Mouse (Mus musculus): ENCODE measurements around the gene Ambra1.

Ambra1 gene

DNA sequence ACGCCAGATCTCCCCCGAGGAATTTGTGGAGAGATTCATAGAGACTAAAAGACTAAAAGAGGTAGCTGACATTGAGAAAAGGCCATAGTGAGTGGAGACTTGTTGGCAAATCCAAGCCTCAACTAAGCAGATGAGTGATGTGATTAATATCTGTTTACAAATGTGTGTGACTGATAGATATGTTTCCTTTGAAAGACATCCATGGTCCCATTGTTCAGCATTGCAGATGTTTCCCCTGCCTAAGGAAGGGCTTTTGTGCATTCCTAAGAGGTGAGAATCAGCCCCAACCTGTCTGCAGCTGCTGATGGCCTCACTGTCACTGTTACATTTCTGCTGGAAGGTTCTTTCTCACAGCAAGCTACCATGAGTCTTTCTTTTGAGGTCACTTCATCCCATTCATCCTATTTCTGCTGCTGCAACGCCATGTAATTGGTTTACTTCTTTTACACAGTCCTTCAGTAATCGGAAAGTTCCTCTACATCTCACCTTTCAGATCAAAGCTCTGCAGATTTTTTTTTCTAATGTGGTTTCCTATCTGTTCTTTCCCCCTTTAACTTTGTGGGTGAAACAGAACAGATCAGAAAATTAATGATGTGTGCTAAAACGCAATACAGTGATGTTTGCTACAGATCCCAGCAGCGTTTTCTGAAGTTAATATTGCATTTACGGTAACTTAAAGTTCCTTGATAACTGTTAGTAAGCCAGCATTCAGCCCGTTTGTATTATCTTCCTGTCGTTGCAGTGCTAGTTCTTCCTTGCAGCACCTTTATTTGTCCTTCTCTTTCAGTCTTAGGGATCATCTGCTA lies 146.3 kb downstream of the Ambra1 start:
- no peak for DNase-seq

GRCm38 (mm10) chr2:91876806-91877140 lies 146.8 kb downstream of the Ambra1 start:
- no peak for DNase-seq

GRCm38 (mm10) chr2:91878387-91879180 lies 148.7 kb downstream of the Ambra1 start:
- no peak for DNase-seq

DNA sequence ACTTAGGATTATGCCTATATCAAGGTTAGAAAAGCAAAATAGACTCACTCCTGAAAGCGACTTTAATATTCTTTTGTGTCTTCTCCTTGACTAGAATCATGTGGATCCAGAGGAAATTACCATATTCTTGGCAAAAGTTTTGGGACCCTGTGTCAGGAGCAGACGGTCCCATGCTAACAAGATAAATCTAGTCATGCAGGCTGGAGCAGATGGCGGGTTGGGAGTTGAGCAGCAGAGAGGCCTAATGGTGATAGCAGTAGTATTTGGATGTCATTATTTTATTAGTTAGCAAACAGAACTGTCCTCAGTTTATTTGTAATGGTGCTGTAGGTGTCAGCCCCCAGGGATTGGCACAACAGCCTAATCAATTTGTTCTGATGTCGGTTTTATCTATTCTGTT lies 154.0 kb downstream of the Ambra1 start:
- no peak for DNase-seq

- no peak for DNase-seq
Measured at GRCm38 (mm10) chr2:91884616-91885015, 154.7 kb downstream of the Ambra1 start.

GRCm38 (mm10) chr2:91894716-91895115 lies 164.8 kb downstream of the Ambra1 start:
- DNase-seq = no peak

DNA sequence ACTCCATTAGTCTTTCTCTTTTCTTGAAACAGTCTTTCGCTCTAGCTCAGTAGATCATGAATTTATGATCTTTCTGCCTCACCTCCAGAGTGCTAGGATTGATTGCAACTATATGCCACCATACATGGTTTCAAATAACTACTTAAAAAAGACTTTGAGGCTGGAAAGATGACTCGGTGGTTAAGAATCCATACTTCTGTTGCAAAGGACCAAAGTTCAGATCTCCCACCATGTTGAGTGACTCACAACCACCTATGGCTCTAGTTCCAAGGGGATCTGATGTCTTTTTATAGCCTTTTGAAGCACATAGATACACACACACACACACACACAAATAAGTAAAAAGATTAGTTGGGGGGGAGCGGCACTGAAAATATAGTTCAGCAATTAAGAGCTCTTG lies 165.5 kb downstream of the Ambra1 start:
- DNase-seq = no peak

- peak; percentile 13 for DNase-seq
Measured at GRCm38 (mm10) chr2:91897968-91898367, 168.0 kb downstream of the Ambra1 start.

GRCm38 (mm10) chr2:91899141-91899540 lies 169.2 kb downstream of the Ambra1 start:
- no peak for DNase-seq

DNA sequence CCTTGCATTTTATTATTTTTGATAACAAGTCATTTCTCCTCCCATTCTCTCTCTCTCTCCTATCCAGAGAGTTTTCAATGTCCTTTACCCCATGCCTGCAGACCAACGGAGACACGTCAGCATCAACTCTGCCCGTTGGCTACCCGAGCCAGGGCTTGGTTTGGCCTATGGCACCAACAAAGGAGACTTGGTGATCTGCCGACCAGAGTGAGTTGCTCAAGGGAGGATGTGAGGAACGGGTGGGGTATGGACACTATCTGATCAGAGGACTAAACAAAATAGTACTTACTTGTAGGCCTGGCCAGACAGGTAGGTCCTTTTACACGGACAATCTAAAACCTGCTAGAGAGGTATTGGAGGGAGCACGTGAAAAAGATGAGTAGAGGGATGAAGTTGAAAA lies 170.5 kb downstream of the Ambra1 start:
- DNase-seq = no peak

DNA sequence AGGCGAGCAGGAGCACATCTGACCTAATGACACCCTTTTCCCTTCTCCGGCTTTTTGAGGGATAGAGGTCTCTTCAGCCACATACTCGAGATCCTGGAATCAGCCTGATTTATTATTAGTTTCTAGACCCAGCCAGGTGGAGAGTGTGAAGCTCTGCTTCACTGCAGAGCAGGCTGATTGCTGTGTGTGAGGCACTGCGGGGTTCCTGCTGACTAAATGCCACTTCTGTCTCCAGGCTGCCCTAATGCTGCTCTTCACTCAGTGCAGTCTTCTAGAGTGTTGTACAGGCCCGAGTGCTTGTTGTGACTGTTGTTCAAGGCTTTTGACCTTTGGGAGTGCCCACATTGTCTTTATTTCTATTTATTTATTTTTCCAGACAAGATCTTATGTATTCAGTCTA lies 172.4 kb downstream of the Ambra1 start:
- no peak for DNase-seq

- no peak for DNase-seq
Measured at GRCm38 (mm10) chr2:91903171-91903925, 173.4 kb downstream of the Ambra1 start.

DNA sequence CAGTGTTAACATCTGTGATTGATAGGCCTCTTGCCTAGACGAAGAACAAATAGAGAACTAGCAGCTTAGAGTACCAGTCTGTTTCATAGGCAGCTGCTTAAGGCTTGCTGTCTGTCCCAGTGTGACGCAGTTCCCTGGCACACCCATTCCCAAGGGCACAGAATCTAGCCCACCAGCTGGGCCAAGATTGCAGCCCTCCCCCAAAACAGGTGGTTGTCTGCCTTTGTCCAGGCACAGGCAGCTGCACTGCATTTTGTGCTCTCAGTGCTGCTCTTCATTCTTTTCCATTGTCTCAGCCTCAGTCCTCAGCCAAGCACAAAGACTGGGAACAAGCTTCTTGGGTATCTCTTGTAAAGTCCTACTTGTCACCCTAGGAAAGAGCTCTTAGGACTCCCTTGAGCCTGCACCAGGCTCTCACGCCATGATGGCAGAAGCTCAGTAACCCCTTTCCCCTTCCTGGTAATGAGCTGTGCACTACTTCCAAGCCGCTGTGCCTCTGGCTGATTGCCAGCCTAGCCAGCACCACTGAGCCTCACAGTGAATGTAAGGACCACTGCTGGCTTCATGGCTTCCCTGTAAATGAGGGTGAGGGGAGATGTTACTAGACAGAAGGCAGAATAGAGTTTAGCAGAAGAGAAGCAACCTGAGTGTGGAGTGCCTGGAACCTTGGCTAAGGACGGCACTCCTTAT lies 174.8 kb downstream of the Ambra1 start:
- DNase-seq = no peak

- no peak for DNase-seq
Measured at GRCm38 (mm10) chr2:91906141-91906540, 176.2 kb downstream of the Ambra1 start.

- DNase-seq = no peak
Measured at GRCm38 (mm10) chr2:91912616-91913015, 182.7 kb downstream of the Ambra1 start.

- DNase-seq = no peak
Measured at GRCm38 (mm10) chr2:91913328-91914110, 183.6 kb downstream of the Ambra1 start.

GRCm38 (mm10) chr2:91916346-91916977 lies 186.5 kb downstream of the Ambra1 start:
- DNase-seq = no peak

DNA sequence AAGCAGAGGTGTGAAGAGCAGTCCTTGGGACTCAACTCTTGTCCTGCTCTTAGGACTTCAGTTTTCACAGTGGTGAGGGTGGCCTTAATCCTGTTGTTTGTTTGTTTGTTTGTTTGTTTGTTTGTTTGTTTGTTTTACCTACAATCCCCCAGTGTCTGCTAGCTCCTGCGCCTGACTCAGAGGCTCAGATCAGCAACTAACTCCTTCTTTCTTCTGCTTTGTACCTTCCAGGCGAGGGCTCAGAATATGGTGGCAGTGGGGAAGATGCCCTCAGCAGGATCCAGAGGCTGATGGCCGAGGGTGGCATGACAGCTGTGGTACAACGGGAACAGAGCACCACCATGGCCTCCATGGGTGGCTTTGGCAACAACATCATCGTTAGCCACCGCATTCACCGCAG lies 187.2 kb downstream of the Ambra1 start:
- no peak for DNase-seq

DNA sequence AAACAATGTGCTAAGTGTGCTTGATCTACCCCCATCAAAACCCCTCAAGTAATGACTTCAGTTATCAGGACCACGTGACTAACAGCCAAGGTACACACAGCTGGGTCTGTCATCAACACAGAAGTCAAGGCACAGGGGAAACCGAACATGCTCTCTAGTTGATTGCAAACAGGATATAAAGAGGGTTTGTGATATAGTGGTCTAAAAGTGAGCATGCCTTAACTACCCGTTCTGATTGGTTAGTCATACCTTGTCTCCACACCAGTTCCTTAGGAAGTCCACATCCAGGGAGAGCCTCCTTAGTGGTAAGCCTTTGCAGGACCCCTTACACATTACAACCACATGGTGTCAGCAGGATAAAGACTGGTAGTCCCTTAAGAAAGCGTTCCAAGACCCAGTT lies 190.2 kb downstream of the Ambra1 start:
- no peak for DNase-seq

GRCm38 (mm10) chr2:91921181-91921789 lies 191.4 kb downstream of the Ambra1 start:
- DNase-seq = peak; percentile 86
